Mouse (Mus musculus): Measurements from ENCODE around the gene Ptk7. TPM values are rescaled to one million over a fixed set of nuclear protein-coding genes. Genes with fewer than 3 reads are reported as not detected.

Ptk7 gene
- polyA plus RNA-seq, 1 experiment = 5.5 TPM

- no peak overlapping the region for H3K4me3 ChIP-seq (replicated peaks; ENCODE audit: insufficient read depth, low read depth, low read length)
- H3K27me3 ChIP-seq (ENCODE audit: control insufficient read depth, insufficient read depth, low read length) = no peaks in the 10 kb centered on the region
- TF ChIP-seq CTCF (IDR thresholded peaks at IDR 0.05; ENCODE audit: borderline replicate concordance, insufficient read depth, low read depth, low read length) = peak; percentile 60
- TF ChIP-seq POLR2A (IDR thresholded peaks at IDR 0.05; ENCODE audit: borderline replicate concordance, insufficient read depth, low read length) = no peak
- no peak overlapping the region for H3K27ac ChIP-seq (ENCODE audit: insufficient read depth, low read length)
- peaks cover 11% of the 10 kb centered on the region for H3K4me1 ChIP-seq (ENCODE audit: control insufficient read depth, insufficient read depth, low read length)
- DNase-seq = peak; percentile 47 to 53
- 27% methylated on average over 8 of the region's 8 CpGs for WGBS
Measured at GRCm38 (mm10) chr17:46549193-46549592, 80.1 kb downstream of the Ptk7 start.

GRCm38 (mm10) chr17:46548741-46549140 is 80.6 kb downstream of the Ptk7 start:
- no peak for DNase-seq
- H3K4me3 ChIP-seq (replicated peaks; ENCODE audit: insufficient read depth, low read depth, low read length) = no peak overlapping the region
- TF ChIP-seq CTCF (IDR thresholded peaks at IDR 0.05; ENCODE audit: borderline replicate concordance, insufficient read depth, low read depth, low read length) (no peak), POLR2A (IDR thresholded peaks at IDR 0.05; ENCODE audit: borderline replicate concordance, insufficient read depth, low read length) (no peak)
- H3K27me3 ChIP-seq (ENCODE audit: control insufficient read depth, insufficient read depth, low read length) = no peaks in the 10 kb centered on the region
- H3K4me1 ChIP-seq (ENCODE audit: control insufficient read depth, insufficient read depth, low read length) = peaks cover 8% of the 10 kb centered on the region
- WGBS = 45% methylated on average over 11 of the region's 11 CpGs
- no peak overlapping the region for H3K27ac ChIP-seq (ENCODE audit: insufficient read depth, low read length)

- Histone ChIP-seq H3K27me3 (ENCODE audit: control insufficient read depth, insufficient read depth, low read length) (no peaks in the 10 kb centered on the region), H3K4me3 (replicated peaks; ENCODE audit: insufficient read depth, low read depth, low read length) (no peak overlapping the region), H3K4me1 (ENCODE audit: control insufficient read depth, insufficient read depth, low read length) (peaks cover 4% of the 10 kb centered on the region; the same call in 1 of the 2 replicates), H3K27ac (ENCODE audit: insufficient read depth, low read length) (no peak overlapping the region)
- no peak for DNase-seq
- no peak for TF ChIP-seq POLR2A (IDR thresholded peaks at IDR 0.05; ENCODE audit: borderline replicate concordance, insufficient read depth, low read length)
- TF ChIP-seq CTCF (IDR thresholded peaks at IDR 0.05; ENCODE audit: borderline replicate concordance, insufficient read depth, low read depth, low read length) = no peak
- WGBS = 33% methylated on average over 3 of the region's 3 CpGs
Measured at GRCm38 (mm10) chr17:46547923-46548322, 81.4 kb downstream of the Ptk7 start.

- 31% methylated on average over 8 of the region's 8 CpGs for WGBS
- no peak for TF ChIP-seq CTCF (IDR thresholded peaks at IDR 0.05; ENCODE audit: borderline replicate concordance, insufficient read depth, low read depth, low read length)
- no peak for TF ChIP-seq POLR2A (IDR thresholded peaks at IDR 0.05; ENCODE audit: borderline replicate concordance, insufficient read depth, low read length)
- no peak for DNase-seq
- Histone ChIP-seq H3K27me3 (ENCODE audit: control insufficient read depth, insufficient read depth, low read length) (no peaks in the 10 kb centered on the region), H3K4me1 (ENCODE audit: control insufficient read depth, insufficient read depth, low read length) (peaks cover 4% of the 10 kb centered on the region; the same call in 1 of the 2 replicates), H3K4me3 (replicated peaks; ENCODE audit: insufficient read depth, low read depth, low read length) (no peak overlapping the region), H3K27ac (ENCODE audit: insufficient read depth, low read length) (no peak overlapping the region)
Measured at GRCm38 (mm10) chr17:46546995-46547394, 82.3 kb downstream of the Ptk7 start.

- Histone ChIP-seq H3K27ac (ENCODE audit: insufficient read depth, low read length) (peak overlapping the region; percentile 60), H3K4me3 (replicated peaks; ENCODE audit: insufficient read depth, low read depth, low read length) (peak overlapping the region; percentile 74), H3K4me1 (ENCODE audit: control insufficient read depth, insufficient read depth, low read length) (peaks cover 4% of the 10 kb centered on the region; the same call in 1 of the 2 replicates), H3K27me3 (ENCODE audit: control insufficient read depth, insufficient read depth, low read length) (no peaks in the 10 kb centered on the region)
- DNase-seq = no peak
- no peak for TF ChIP-seq POLR2A (IDR thresholded peaks at IDR 0.05; ENCODE audit: borderline replicate concordance, insufficient read depth, low read length)
- TF ChIP-seq CTCF (IDR thresholded peaks at IDR 0.05; ENCODE audit: borderline replicate concordance, insufficient read depth, low read depth, low read length) = no peak
- WGBS = 20% methylated on average over 7 of the region's 7 CpGs
Measured at GRCm38 (mm10) chr17:46546591-46546990, 82.7 kb downstream of the Ptk7 start.

GRCm38 (mm10) chr17:46545813-46546564 is 83.3 kb downstream of the Ptk7 start, which contains the start of gene Cul9:
Gene Cul9 (minus strand): TSS chr17:46546388.
- TF ChIP-seq POLR2A (IDR thresholded peaks at IDR 0.05; ENCODE audit: borderline replicate concordance, insufficient read depth, low read length) = peak; percentile 66
- TF ChIP-seq CTCF (IDR thresholded peaks at IDR 0.05; ENCODE audit: borderline replicate concordance, insufficient read depth, low read depth, low read length) = no peak; the same call in 1 of the 2 replicates
- Histone ChIP-seq H3K4me1 (ENCODE audit: control insufficient read depth, insufficient read depth, low read length) (peaks cover 4% of the 10 kb centered on the region; the same call in 1 of the 2 replicates), H3K27me3 (ENCODE audit: control insufficient read depth, insufficient read depth, low read length) (no peaks in the 10 kb centered on the region), H3K27ac (ENCODE audit: insufficient read depth, low read length) (peak within 1 kb of the TSS; percentile 60), H3K4me3 (replicated peaks; ENCODE audit: insufficient read depth, low read depth, low read length) (peak within 1 kb of the TSS; percentile 74)
- DNase-seq = peak; percentile 93 to 94
- WGBS = under 1% methylated on average over 49 of the region's 49 CpGs

- Histone ChIP-seq H3K4me3 (replicated peaks; ENCODE audit: insufficient read depth, low read depth, low read length) (no peak overlapping the region), H3K4me1 (ENCODE audit: control insufficient read depth, insufficient read depth, low read length) (peaks cover 4% of the 10 kb centered on the region; the same call in 1 of the 2 replicates), H3K27me3 (ENCODE audit: control insufficient read depth, insufficient read depth, low read length) (no peaks in the 10 kb centered on the region), H3K27ac (ENCODE audit: insufficient read depth, low read length) (no peak overlapping the region)
- 85% methylated on average over 12 of the region's 12 CpGs for WGBS
- TF ChIP-seq CTCF (IDR thresholded peaks at IDR 0.05; ENCODE audit: borderline replicate concordance, insufficient read depth, low read depth, low read length) (no peak), POLR2A (IDR thresholded peaks at IDR 0.05; ENCODE audit: borderline replicate concordance, insufficient read depth, low read length) (no peak)
- DNase-seq = no peak
Measured at GRCm38 (mm10) chr17:46543661-46544060, 85.6 kb downstream of the Ptk7 start.
